Mouse (Mus musculus) hindbrain, embryonic 11.5 days (tissue): ENCODE data around the gene Fam111a. TPM values are rescaled to one million over a fixed set of nuclear protein-coding genes. Genes with fewer than 3 reads are reported as not detected.

Source experiments
- ATAC-seq: fragments of 200-750 bp; cut with Nextera tagmentation; 2 replicates; pipeline ENCODE4 v1.8.0; 2017; ENCODE audit warnings: mild to moderate bottlenecking, moderate TSS enrichment, moderate library complexity; ENCODE audit not compliant: low FRiP score
- DNase-seq: peaks from one replicate; pipeline ENCODE4 v3.0.0-alpha.2; 2015; ENCODE audit warnings: low spot score
- H3K27ac ChIP-seq: fragments of 300-500 bp; sonication (generic); 2 replicates; pipeline ENCODE4 v1.5.1; 2014; ENCODE audit warnings: mild to moderate bottlenecking, low read depth, low read length
- H3K27me3 ChIP-seq: fragments of 300-500 bp; sonication (generic); 2 replicates; pipeline ENCODE4 v1.6.1; 2014; ENCODE audit warnings: mild to moderate bottlenecking, low read length, moderate library complexity, mixed read lengths; ENCODE audit not compliant: control insufficient read depth, insufficient read depth
- H3K36me3 ChIP-seq: fragments of 300-500 bp; sonication (generic); 2 replicates; pipeline ENCODE4 v1.6.1; 2014; ENCODE audit warnings: mild to moderate bottlenecking, low read length, moderate library complexity, mixed read lengths; ENCODE audit not compliant: control insufficient read depth, insufficient read depth
- H3K4me1 ChIP-seq: fragments of 300-500 bp; sonication (generic); replicated peaks from 2 replicates; pipeline ENCODE4 v1.6.1; 2014; ENCODE audit warnings: low read length, mixed read lengths; ENCODE audit not compliant: control insufficient read depth, insufficient read depth
- H3K4me2 ChIP-seq: fragments of 300-500 bp; sonication (generic); replicated peaks from 2 replicates; pipeline ENCODE4 v1.6.1; 2014; ENCODE audit warnings: mild to moderate bottlenecking, low read depth, low read length
- H3K4me3 ChIP-seq: fragments of 300-500 bp; sonication (generic); 2 replicates; pipeline ENCODE4 v1.5.1; 2014; ENCODE audit warnings: low read depth, low read length
- H3K9ac ChIP-seq: fragments of 300-500 bp; sonication (generic); 2 replicates; pipeline ENCODE4 v1.6.1; 2014; ENCODE audit warnings: low read depth, low read length
- H3K9me3 ChIP-seq: fragments of 300-500 bp; sonication (generic); 2 replicates; pipeline ENCODE4 v1.6.1; 2016; ENCODE audit warnings: low read length; ENCODE audit not compliant: control insufficient read depth
- WGBS: fragments of 180-500 bp; shearing (Covaris S2); extraction: QIAGEN DNeasy Blood & Tissue Kit; methylation state at CpG from one replicate; pipeline ENCODE4 v1.1.7; 2014; 5-methylcytosine and 5-hydroxymethylcytosine counted together
- polyA plus RNA-seq: library from polyadenylated mRNA; unstranded; fragments of >200 nt; fragmentation: Nextera tagmentation; extraction: Ambion mirVana; gene quantifications from 2 replicates; pipeline ENCODE4 v1.2.1, GENCODE M21; 2014

Fam111a gene
- polyA plus RNA-seq, 1 experiment from 2014 or later: 22.1 TPM

DNA sequence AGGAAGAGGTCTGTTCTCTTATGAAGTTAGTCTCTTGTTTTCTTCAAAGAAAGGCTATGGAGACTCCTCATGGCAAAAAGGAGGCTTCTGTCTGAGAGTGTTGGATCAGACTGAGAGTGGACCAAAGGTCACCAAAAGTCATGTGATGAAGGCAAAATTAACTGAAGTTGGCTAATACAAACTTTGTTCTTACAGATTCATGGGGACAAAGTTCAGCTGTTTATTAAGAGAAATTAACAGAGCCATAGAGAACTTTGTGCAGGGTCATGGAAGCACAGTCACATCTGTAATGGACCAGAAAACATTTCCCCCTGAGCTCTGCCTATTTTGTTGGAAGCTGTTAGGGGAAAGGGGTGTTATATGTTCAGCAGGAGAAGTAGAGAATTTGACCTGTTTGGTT lies 62.8 kb downstream of the Fam111a start:
- no peak overlapping the region for H3K4me3 ChIP-seq
- H3K27me3 ChIP-seq: no peaks in the 10 kb centered on the region
- H3K4me2 ChIP-seq: no peak overlapping the region
- DNase-seq (no peak), ATAC-seq (no peak)
- no peaks in the 10 kb centered on the region for H3K36me3 ChIP-seq
- H3K4me1 ChIP-seq: no peaks in the 10 kb centered on the region
- H3K9me3 ChIP-seq: no peaks in the 10 kb centered on the region
- no peak overlapping the region for H3K9ac ChIP-seq
- H3K27ac ChIP-seq: no peak overlapping the region

DNA sequence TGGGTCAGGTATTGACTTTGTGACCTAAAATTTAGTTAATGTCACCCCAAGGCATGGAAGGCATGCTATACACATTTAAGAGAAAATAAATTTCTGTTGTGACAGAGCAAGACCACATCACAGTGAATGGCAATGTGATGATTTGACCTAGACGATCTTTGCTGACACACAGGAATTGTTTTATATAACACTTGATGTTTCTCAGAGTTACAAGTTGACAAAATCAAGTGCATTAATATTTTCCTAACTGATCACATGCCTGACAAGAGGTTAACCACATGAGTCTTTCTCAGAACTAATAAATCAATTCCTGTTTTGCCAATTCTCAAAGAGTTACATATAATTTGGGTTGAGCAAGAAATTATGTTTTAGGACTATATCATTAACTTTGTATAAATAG lies 68.1 kb downstream of the Fam111a start:
- no peak overlapping the region for H3K9ac ChIP-seq
- no peak overlapping the region for H3K27ac ChIP-seq
- no peaks in the 10 kb centered on the region for H3K36me3 ChIP-seq
- no peak overlapping the region for H3K4me2 ChIP-seq
- ATAC-seq (no peak), DNase-seq (no peak)
- 90% methylated on average over 1 of the region's 1 CpGs for WGBS
- H3K9me3 ChIP-seq: no peaks in the 10 kb centered on the region
- H3K27me3 ChIP-seq: no peaks in the 10 kb centered on the region
- H3K4me3 ChIP-seq: no peak overlapping the region
- no peaks in the 10 kb centered on the region for H3K4me1 ChIP-seq

DNA sequence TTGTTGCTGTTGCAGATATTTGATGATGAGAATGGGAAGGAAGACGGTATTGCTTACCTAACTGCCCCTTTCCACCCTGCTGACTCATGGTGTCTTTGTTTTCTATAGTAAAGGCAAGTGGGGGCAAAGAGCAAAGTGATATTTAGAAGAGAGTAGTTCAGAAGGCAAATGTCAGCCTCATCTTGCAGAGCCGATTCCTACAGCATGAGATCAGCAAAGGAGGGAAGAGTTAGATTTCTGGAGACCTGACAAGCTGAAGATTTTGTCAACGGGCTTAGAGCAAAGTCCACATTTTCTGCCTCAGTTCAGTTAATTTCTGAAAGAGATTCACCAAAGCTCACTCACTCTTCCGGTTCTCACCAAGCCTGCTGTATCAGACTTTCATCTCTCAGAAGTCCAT lies 87.6 kb downstream of the Fam111a start, which contains the start of gene Glyat:
TSS of gene Glyat (plus strand) at position 133 of the 400 bp plus-strand sequence.
- H3K9me3 ChIP-seq: no peaks in the 10 kb centered on the region
- no peaks in the 10 kb centered on the region for H3K36me3 ChIP-seq
- ATAC-seq (no peak), DNase-seq (no peak)
- no peaks in the 10 kb centered on the region for H3K4me1 ChIP-seq
- WGBS: 87% methylated on average over 4 of the region's 4 CpGs
- no peak within 1 kb of the TSS for H3K27ac ChIP-seq
- H3K4me3 ChIP-seq: no peak within 1 kb of the TSS
- no peaks in the 10 kb centered on the region for H3K27me3 ChIP-seq
- H3K4me2 ChIP-seq: no peak within 1 kb of the TSS
- H3K9ac ChIP-seq: no peak within 1 kb of the TSS

DNA sequence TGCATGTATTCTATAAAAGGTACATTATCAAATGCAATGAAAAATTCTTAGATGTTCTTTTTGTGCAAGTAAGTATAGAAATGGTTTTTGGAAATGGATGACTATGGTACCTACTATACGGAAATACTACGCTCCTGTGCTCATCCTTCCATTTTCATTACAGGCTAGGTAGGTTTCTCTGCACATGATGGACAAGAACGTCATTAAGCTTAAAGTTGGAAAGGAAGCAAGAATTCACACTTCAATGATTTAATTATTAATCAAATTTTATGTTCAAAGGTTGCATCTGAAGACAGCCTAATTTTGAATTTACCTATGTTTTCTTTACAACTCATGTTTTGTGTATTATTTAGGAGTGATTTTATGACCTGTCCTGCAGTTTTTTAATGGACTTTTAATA lies 88.7 kb downstream of the Fam111a start:
- ATAC-seq (no peak), DNase-seq (no peak)
- Histone ChIP-seq H3K4me2 (no peak overlapping the region), H3K4me3 (no peak overlapping the region), H3K4me1 (no peaks in the 10 kb centered on the region), H3K27ac (no peak overlapping the region), H3K9ac (no peak overlapping the region), H3K36me3 (no peaks in the 10 kb centered on the region), H3K9me3 (no peaks in the 10 kb centered on the region), H3K27me3 (no peaks in the 10 kb centered on the region)
- WGBS: 91% methylated on average over 3 of the region's 3 CpGs

DNA sequence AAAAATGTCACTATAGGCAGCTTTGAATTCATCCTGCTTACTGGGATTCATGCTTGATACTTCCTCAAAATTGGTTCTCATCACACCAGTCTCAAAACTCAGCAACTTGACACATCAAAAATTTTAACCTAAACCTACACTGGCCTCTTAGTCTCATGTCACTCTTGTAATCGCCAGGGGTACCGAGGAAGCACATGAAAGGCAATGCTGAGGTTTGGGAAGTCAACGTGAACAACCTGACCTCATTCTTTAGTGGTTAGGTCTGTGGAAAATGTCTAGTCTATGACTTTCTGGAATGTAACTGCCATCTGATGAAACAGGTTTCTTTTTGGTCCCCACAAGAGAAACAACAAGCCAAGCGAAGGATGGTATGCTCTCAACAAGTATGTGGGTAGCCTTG lies 89.4 kb downstream of the Fam111a start:
- Histone ChIP-seq H3K27ac (no peak overlapping the region), H3K36me3 (no peaks in the 10 kb centered on the region), H3K4me3 (no peak overlapping the region), H3K4me1 (no peaks in the 10 kb centered on the region), H3K4me2 (no peak overlapping the region), H3K9ac (no peak overlapping the region), H3K9me3 (no peaks in the 10 kb centered on the region), H3K27me3 (no peaks in the 10 kb centered on the region)
- ATAC-seq: no peak
- no peak for DNase-seq
- WGBS: 93% methylated on average over 4 of the region's 4 CpGs

DNA sequence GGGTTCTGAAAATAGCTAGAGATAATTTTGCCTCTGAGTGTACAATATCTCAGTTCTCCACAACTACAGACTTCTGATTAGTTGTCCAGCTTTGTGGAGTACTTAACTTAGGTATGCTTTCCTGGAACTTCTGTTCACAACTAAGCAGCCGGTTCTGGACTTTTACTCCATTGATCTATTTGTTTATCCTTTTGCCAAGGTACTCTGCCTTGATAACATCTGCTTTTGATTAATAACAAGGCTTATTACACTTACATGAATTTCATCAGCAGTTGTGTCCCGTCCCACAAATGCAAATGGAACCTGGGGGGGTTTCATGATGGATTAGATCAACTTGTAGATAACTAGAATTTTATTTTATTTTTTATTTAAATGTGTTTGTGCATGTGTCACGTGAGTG lies 91.3 kb downstream of the Fam111a start:
- H3K36me3 ChIP-seq: no peaks in the 10 kb centered on the region
- no peak for DNase-seq
- H3K4me1 ChIP-seq: no peaks in the 10 kb centered on the region
- no peak overlapping the region for H3K27ac ChIP-seq
- H3K27me3 ChIP-seq: no peaks in the 10 kb centered on the region
- H3K4me3 ChIP-seq: no peak overlapping the region
- WGBS: 79% methylated on average over 3 of the region's 3 CpGs
- no peak overlapping the region for H3K4me2 ChIP-seq
- no peaks in the 10 kb centered on the region for H3K9me3 ChIP-seq
- no peak overlapping the region for H3K9ac ChIP-seq
- ATAC-seq: no peak

DNA sequence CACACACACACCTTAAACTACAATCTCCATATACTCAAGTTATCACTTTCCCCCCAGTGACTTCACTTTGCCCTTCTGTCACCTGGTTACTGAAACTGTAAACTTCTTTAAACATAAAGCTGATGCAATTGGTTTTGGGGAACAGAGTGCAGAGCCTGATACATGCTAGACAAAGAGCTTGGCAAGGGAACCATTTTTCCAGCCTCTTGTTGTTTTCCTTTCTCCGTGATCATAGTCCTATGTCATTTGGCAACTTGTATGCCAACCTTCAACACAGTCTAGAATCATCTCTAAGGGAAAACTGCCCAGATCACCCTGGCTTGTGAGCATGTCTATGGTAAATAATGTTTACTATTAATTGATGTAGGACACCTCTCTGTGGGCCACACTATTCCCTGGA lies 92.5 kb downstream of the Fam111a start:
- Histone ChIP-seq H3K4me3 (no peak overlapping the region), H3K9ac (no peak overlapping the region), H3K27ac (no peak overlapping the region), H3K4me1 (no peaks in the 10 kb centered on the region), H3K27me3 (no peaks in the 10 kb centered on the region), H3K36me3 (no peaks in the 10 kb centered on the region), H3K4me2 (no peak overlapping the region), H3K9me3 (no peaks in the 10 kb centered on the region)
- 85% methylated on average over 1 of the region's 1 CpGs for WGBS
- ATAC-seq: no peak
- DNase-seq: no peak

Other genes with a start within 250 kb of the Fam111a start
- not detected in 2 replicates for gene Olfr1436, start 246.6 kb upstream of the Fam111a start, polyA plus RNA-seq
- not detected in 2 replicates for gene Olfr1437, start 220.6 kb upstream of the Fam111a start, polyA plus RNA-seq
- gene Olfr1438-ps1, start 209.8 kb upstream of the Fam111a start, polyA plus RNA-seq: not detected in 2 replicates
- not detected in 2 replicates for gene Olfr1440, start 158.5 kb upstream of the Fam111a start, polyA plus RNA-seq
- not detected in 2 replicates for gene Olfr1441, start 128.3 kb upstream of the Fam111a start, polyA plus RNA-seq
- not detected in 2 replicates for gene Pfpl, start 117.8 kb upstream of the Fam111a start, polyA plus RNA-seq
- gene Mpeg1, start 85.0 kb upstream of the Fam111a start, polyA plus RNA-seq: 0.60 and 1.0 TPM in 2 replicates
- 55.4 and 66.1 TPM in 2 replicates for gene Dtx4, start 44.3 kb upstream of the Fam111a start, polyA plus RNA-seq
- gene Gm4952, start 54.2 kb downstream of the Fam111a start, polyA plus RNA-seq: not detected in 2 replicates
- not detected in 2 replicates for gene Glyat, start 87.6 kb downstream of the Fam111a start, polyA plus RNA-seq
- not detected in 2 replicates for gene Olfr1442, start 124.7 kb downstream of the Fam111a start, polyA plus RNA-seq
- not detected in 2 replicates for gene Olfr1443, start 132.4 kb downstream of the Fam111a start, polyA plus RNA-seq
- not detected in 2 replicates for gene Keg1, start 150.0 kb downstream of the Fam111a start, polyA plus RNA-seq
- gene Cntf, start 219.9 kb downstream of the Fam111a start, polyA plus RNA-seq: 1.1 and 1.2 TPM in 2 replicates